ENCODE assay signal across 7 mouse cellular contexts in genomic region chr3:62603231-62604046, GRCm38 (mm10). TPM values are rescaled to one million over a fixed set of nuclear protein-coding genes. Genes with fewer than 3 reads are reported as not detected.
A peak's percentile ranks its signal among the peaks of the same experiment; 100 is the strongest.
DNase-seq lines count a peak whose midpoint lies in the region; ATAC-seq lines count a peak whose summit lies in the region.

No protein-coding gene starts in this region.

- H3K27me3 ChIP-seq in lung, embryonic 15.5 days, result peaks cover 11% of the 10 kb centered on the region
- H3K27me3 ChIP-seq in embryonic facial prominence, embryonic 14.5 days (replicated peaks; ENCODE audit: control insufficient read depth, insufficient read depth, low read length), result peaks cover 24% of the 10 kb centered on the region
- H3K27me3 ChIP-seq in intestine, embryonic 15.5 days (replicated peaks), result peaks cover 4% of the 10 kb centered on the region; the same call in 1 of the 2 replicates
- no peaks in the 10 kb centered on the region for H3K27me3 ChIP-seq in midbrain, embryonic 15.5 days (replicated peaks)

- H3K27ac ChIP-seq in lung, embryonic 15.5 days, result no peak overlapping the region
- H3K27ac ChIP-seq in embryonic facial prominence, embryonic 14.5 days (replicated peaks; ENCODE audit: low read depth, low read length), result no peak overlapping the region
- H3K27ac ChIP-seq in intestine, embryonic 15.5 days, result no peak overlapping the region
- peak overlapping the region; percentile 39; the same call in 1 of the 2 replicates for H3K27ac ChIP-seq in midbrain, embryonic 15.5 days

- DNase-seq in lung, postnatal 14 days, result no peak
- DNase-seq in embryonic facial prominence, embryonic 14.5 days (ENCODE audit: low spot score), result peak; percentile 10
- no peak for DNase-seq in urinary bladder, postnatal 14 days (ENCODE audit: low spot score)
- DNase-seq in adrenal gland, postnatal 14 days, result no peak

- no peaks in the 10 kb centered on the region for H3K9me3 ChIP-seq in lung, embryonic 15.5 days
- H3K9me3 ChIP-seq in embryonic facial prominence, embryonic 14.5 days (ENCODE audit: control insufficient read depth, low read length), result no peaks in the 10 kb centered on the region
- no peaks in the 10 kb centered on the region for H3K9me3 ChIP-seq in intestine, embryonic 15.5 days
- no peaks in the 10 kb centered on the region for H3K9me3 ChIP-seq in midbrain, embryonic 15.5 days

- H3K4me1 ChIP-seq in lung, embryonic 15.5 days, result no peaks in the 10 kb centered on the region
- no peaks in the 10 kb centered on the region; the same call in 1 of the 2 replicates for H3K4me1 ChIP-seq in embryonic facial prominence, embryonic 14.5 days (ENCODE audit: control insufficient read depth, insufficient read depth, low read length)
- H3K4me1 ChIP-seq in intestine, embryonic 15.5 days (replicated peaks), result peaks cover 4% of the 10 kb centered on the region; the same call in 1 of the 2 replicates
- peaks cover 6% of the 10 kb centered on the region; the same call in 1 of the 2 replicates for H3K4me1 ChIP-seq in midbrain, embryonic 15.5 days

- no peaks in the 10 kb centered on the region for H3K36me3 ChIP-seq in lung, embryonic 15.5 days
- no peaks in the 10 kb centered on the region for H3K36me3 ChIP-seq in embryonic facial prominence, embryonic 14.5 days (ENCODE audit: control insufficient read depth, insufficient read depth, low read length)
- H3K36me3 ChIP-seq in intestine, embryonic 15.5 days, result no peaks in the 10 kb centered on the region
- H3K36me3 ChIP-seq in midbrain, embryonic 15.5 days (replicated peaks), result no peaks in the 10 kb centered on the region

- peak overlapping the region; percentile 57 for H3K4me2 ChIP-seq in lung, embryonic 15.5 days
- peak overlapping the region; percentile 78 for H3K4me2 ChIP-seq in embryonic facial prominence, embryonic 14.5 days (ENCODE audit: low read depth, low read length)
- peak overlapping the region; percentile 86 for H3K4me2 ChIP-seq in intestine, embryonic 15.5 days (replicated peaks)
- H3K4me2 ChIP-seq in midbrain, embryonic 15.5 days, result peak overlapping the region; percentile 95

- H3K9ac ChIP-seq in lung, embryonic 15.5 days, result no peak overlapping the region
- H3K9ac ChIP-seq in embryonic facial prominence, embryonic 14.5 days (ENCODE audit: low read depth, low read length), result peak overlapping the region; percentile 54
- 0 out of 2 replicates have a peak overlapping the region, but pooled peaks have one; percentile 5 for H3K9ac ChIP-seq in intestine, embryonic 15.5 days
- H3K9ac ChIP-seq in midbrain, embryonic 15.5 days, result peak overlapping the region; percentile 62

- ATAC-seq in lung, embryonic 15.5 days (ENCODE audit: borderline replicate concordance, extremely low read depth, low FRiP score, low TSS enrichment), result 0 out of 2 replicates have a peak, but pooled peaks have one; percentile 42
- ATAC-seq in embryonic facial prominence, embryonic 14.5 days (ENCODE audit: low read depth), result peak; percentile 78
- peak; percentile 71; the same call in 1 of the 2 replicates for ATAC-seq in intestine, embryonic 15.5 days
- peak; percentile 94 for ATAC-seq in midbrain, embryonic 15.5 days (replicated peaks)

- peak overlapping the region; percentile 14 for H3K4me3 ChIP-seq in lung, embryonic 15.5 days
- peak overlapping the region; percentile 44 for H3K4me3 ChIP-seq in embryonic facial prominence, embryonic 14.5 days (ENCODE audit: low read depth, low read length)
- peak overlapping the region; percentile 38 for H3K4me3 ChIP-seq in intestine, embryonic 15.5 days (replicated peaks)
- peak overlapping the region; percentile 60 for H3K4me3 ChIP-seq in midbrain, embryonic 15.5 days

- 2% methylated on average over 40 of the region's 40 CpGs for WGBS in lung, embryonic 15.5 days
- 2% methylated on average over 34 of the region's 40 CpGs for WGBS in embryonic facial prominence, embryonic 14.5 days
- WGBS in intestine, embryonic 15.5 days, result 2% methylated on average over 40 of the region's 40 CpGs
- 1% methylated on average over 40 of the region's 40 CpGs for WGBS in midbrain, embryonic 15.5 days

RNA-seq across cellular contexts. Expression of gene Gpr149, which starts 1.5 kb away (rescaled TPM):
- not detected in 2 replicates for polyA plus RNA-seq in lung, embryonic 15.5 days (2015; fragmentation: Nextera tagmentation; extraction: Ambion mirVana)
- 0.84 and 1.1 TPM in 2 replicates for polyA plus RNA-seq in embryonic facial prominence, embryonic 14.5 days (2014; fragmentation: Nextera tagmentation; extraction: Ambion mirVana)
- polyA plus RNA-seq in intestine, embryonic 15.5 days (2015; fragmentation: Nextera tagmentation; extraction: Ambion mirVana), result 0.13 and 0.24 TPM in 2 replicates
- 2.8 and 4.2 TPM in 2 replicates for polyA plus RNA-seq in midbrain, embryonic 15.5 days (2015; fragmentation: Nextera tagmentation; extraction: Ambion mirVana)
- not detected in 2 replicates for total RNA-seq in adrenal gland, postnatal 14 days (2021)

Comparison
In these comparisons a context has a peak if more than half of its experiments do, and no peak if none do; other contexts are left out.
1. ATAC-seq: peak in every context shown above with its lines; median percentile 94 in midbrain, embryonic 15.5 days; 78 in embryonic facial prominence, embryonic 14.5 days; 71 in intestine, embryonic 15.5 days; 42 in lung, embryonic 15.5 days.